Mouse (Mus musculus): Measurements from ENCODE around the gene Bach2. TPM values are rescaled to one million over a fixed set of nuclear protein-coding genes. Genes with fewer than 3 reads are reported as not detected.

Bach2 gene
- polyA plus RNA-seq, 1 experiment from 2014 or later = 2.4 TPM

DNA sequence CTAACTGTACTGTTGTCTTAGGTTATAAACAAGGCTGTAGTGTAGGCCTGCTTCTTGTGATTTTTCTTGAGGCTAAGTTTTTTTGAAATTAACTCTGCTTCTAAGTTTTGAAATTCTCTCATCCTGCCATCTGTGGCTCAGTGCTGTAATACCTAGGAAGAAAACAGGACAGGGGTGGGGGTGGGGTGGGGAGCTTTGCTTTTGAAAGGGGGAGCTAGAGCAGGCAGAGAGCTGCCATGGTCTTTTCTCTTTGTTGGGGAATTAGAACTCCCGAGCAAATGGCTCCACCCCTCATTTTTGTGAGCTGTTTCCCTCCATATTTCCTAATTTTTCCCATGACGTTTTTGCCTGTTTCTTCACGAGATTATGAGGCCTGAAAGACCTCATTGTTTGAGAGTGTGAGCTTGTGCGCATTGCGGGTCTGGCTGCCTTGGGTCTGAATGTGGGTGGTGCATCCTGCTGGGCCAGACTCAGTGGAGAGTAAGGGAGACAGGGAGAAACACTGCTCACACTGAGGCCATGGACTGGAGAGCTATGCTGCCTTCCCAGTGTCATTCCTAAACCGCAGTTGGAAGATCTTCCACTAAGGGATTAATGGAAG, 58.6 kb downstream of the Bach2 start:
- Histone ChIP-seq H3K4me1 (ENCODE audit: control insufficient read depth, insufficient read depth, low read length) (peaks cover 4% of the 10 kb centered on the region), H3K27me3 (replicated peaks; ENCODE audit: control insufficient read depth, insufficient read depth, low read length) (no peaks in the 10 kb centered on the region), H3K9ac (ENCODE audit: low read depth, low read length) (no peak overlapping the region), H3K4me3 (ENCODE audit: low read length) (no peak overlapping the region), H3K27ac (ENCODE audit: low read length) (no peak overlapping the region), H3K9me3 (ENCODE audit: control insufficient read depth, low read length) (no peaks in the 10 kb centered on the region), H3K36me3 (ENCODE audit: control insufficient read depth, insufficient read depth, low read length) (no peaks in the 10 kb centered on the region), H3K4me2 (ENCODE audit: low read depth, low read length) (no peak overlapping the region)
- no peak for ATAC-seq
- 34% methylated on average over 6 of the region's 6 CpGs for WGBS

DNA sequence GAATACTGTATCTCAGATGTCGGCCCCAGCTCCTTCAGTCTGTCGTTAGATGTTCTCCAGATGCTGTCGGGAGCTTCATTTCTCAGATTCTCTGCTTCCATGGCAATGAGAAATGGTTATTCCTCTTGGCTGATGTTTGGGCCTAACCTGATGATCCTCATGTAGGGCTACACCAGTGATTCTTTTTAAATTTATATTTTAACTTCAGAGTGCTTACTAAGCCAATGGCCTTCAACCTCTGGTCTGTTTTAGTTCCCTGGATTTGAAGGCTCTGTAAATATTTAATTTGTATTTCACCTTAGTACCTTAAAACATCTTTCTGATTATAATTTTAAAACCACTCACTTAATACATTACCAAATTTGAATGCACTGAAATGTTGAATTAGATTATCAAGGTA, 60.6 kb downstream of the Bach2 start:
- Histone ChIP-seq H3K4me2 (ENCODE audit: low read depth, low read length) (no peak overlapping the region), H3K4me1 (ENCODE audit: control insufficient read depth, insufficient read depth, low read length) (peaks cover 11% of the 10 kb centered on the region), H3K36me3 (ENCODE audit: control insufficient read depth, insufficient read depth, low read length) (no peaks in the 10 kb centered on the region), H3K4me3 (ENCODE audit: low read length) (no peak overlapping the region), H3K9ac (ENCODE audit: low read depth, low read length) (no peak overlapping the region), H3K27me3 (replicated peaks; ENCODE audit: control insufficient read depth, insufficient read depth, low read length) (no peaks in the 10 kb centered on the region), H3K9me3 (ENCODE audit: control insufficient read depth, low read length) (no peaks in the 10 kb centered on the region), H3K27ac (ENCODE audit: low read length) (no peak overlapping the region)
- WGBS = 60% methylated on average over 3 of the region's 3 CpGs
- no peak for ATAC-seq

DNA sequence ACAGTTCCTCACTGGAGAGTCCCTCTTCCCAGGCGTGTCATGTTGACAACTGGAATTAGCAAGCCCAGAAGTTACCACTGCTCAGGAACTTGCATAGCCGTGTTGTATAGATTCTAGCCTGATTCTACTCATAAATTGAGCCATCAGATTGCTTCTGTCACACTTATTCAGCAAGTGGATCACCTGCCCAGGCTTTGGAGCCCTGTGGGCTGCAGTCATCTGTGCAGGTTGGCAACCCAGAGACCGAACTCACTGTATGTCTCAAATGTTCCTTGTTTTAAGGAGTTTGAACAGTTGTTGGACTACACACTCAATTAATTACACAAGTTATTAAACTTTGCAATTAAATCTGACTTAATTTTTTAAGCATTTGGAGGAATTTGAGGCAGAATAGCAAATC, 61.4 kb downstream of the Bach2 start:
- ATAC-seq = no peak
- Histone ChIP-seq H3K4me3 (ENCODE audit: low read length) (no peak overlapping the region), H3K9me3 (ENCODE audit: control insufficient read depth, low read length) (no peaks in the 10 kb centered on the region), H3K27ac (ENCODE audit: low read length) (no peak overlapping the region), H3K4me2 (ENCODE audit: low read depth, low read length) (no peak overlapping the region), H3K27me3 (replicated peaks; ENCODE audit: control insufficient read depth, insufficient read depth, low read length) (no peaks in the 10 kb centered on the region), H3K36me3 (ENCODE audit: control insufficient read depth, insufficient read depth, low read length) (no peaks in the 10 kb centered on the region), H3K4me1 (ENCODE audit: control insufficient read depth, insufficient read depth, low read length) (peaks cover 14% of the 10 kb centered on the region), H3K9ac (ENCODE audit: low read depth, low read length) (no peak overlapping the region)
- 82% methylated on average over 3 of the region's 3 CpGs for WGBS

GRCm38 (mm10) chr4:32302668-32303067, 64.1 kb downstream of the Bach2 start:
- Histone ChIP-seq H3K36me3 (ENCODE audit: control insufficient read depth, insufficient read depth, low read length) (no peaks in the 10 kb centered on the region), H3K4me3 (ENCODE audit: low read length) (no peak overlapping the region), H3K9ac (ENCODE audit: low read depth, low read length) (no peak overlapping the region), H3K27me3 (replicated peaks; ENCODE audit: control insufficient read depth, insufficient read depth, low read length) (no peaks in the 10 kb centered on the region), H3K9me3 (ENCODE audit: control insufficient read depth, low read length) (no peaks in the 10 kb centered on the region), H3K27ac (ENCODE audit: low read length) (peak overlapping the region; percentile 72), H3K4me2 (ENCODE audit: low read depth, low read length) (no peak overlapping the region), H3K4me1 (ENCODE audit: control insufficient read depth, insufficient read depth, low read length) (peaks cover 31% of the 10 kb centered on the region)
- WGBS = 48% methylated on average over 5 of the region's 5 CpGs
- no peak for ATAC-seq

- WGBS = 30% methylated on average over 4 of the region's 4 CpGs
Observed at GRCm38 (mm10) chr4:32303076-32303475, 64.5 kb downstream of the Bach2 start.

GRCm38 (mm10) chr4:32303674-32304073, 65.1 kb downstream of the Bach2 start:
- Histone ChIP-seq H3K27me3 (replicated peaks; ENCODE audit: control insufficient read depth, insufficient read depth, low read length) (no peaks in the 10 kb centered on the region), H3K27ac (ENCODE audit: low read length) (peak overlapping the region; percentile 72), H3K4me2 (ENCODE audit: low read depth, low read length) (peak overlapping the region; percentile 32; the same call in 1 of the 2 replicates), H3K4me3 (ENCODE audit: low read length) (no peak overlapping the region), H3K4me1 (ENCODE audit: control insufficient read depth, insufficient read depth, low read length) (peaks cover 31% of the 10 kb centered on the region), H3K9me3 (ENCODE audit: control insufficient read depth, low read length) (no peaks in the 10 kb centered on the region), H3K36me3 (ENCODE audit: control insufficient read depth, insufficient read depth, low read length) (no peaks in the 10 kb centered on the region), H3K9ac (ENCODE audit: low read depth, low read length) (no peak overlapping the region)
- ATAC-seq = peak; percentile 71
- 7% methylated on average over 8 of the region's 8 CpGs for WGBS

More at GRCm38 (mm10) chr4:32303076-32303475, 64.5 kb downstream of the Bach2 start:
- Histone ChIP-seq H3K27ac (ENCODE audit: low read length) (peak overlapping the region; percentile 72), H3K9me3 (ENCODE audit: control insufficient read depth, low read length) (no peaks in the 10 kb centered on the region), H3K4me1 (ENCODE audit: control insufficient read depth, insufficient read depth, low read length) (peaks cover 31% of the 10 kb centered on the region), H3K4me3 (ENCODE audit: low read length) (no peak overlapping the region), H3K36me3 (ENCODE audit: control insufficient read depth, insufficient read depth, low read length) (no peaks in the 10 kb centered on the region), H3K27me3 (replicated peaks; ENCODE audit: control insufficient read depth, insufficient read depth, low read length) (no peaks in the 10 kb centered on the region), H3K9ac (ENCODE audit: low read depth, low read length) (no peak overlapping the region), H3K4me2 (ENCODE audit: low read depth, low read length) (peak overlapping the region; percentile 32; the same call in 1 of the 2 replicates)
- peak; percentile 69 for ATAC-seq

GRCm38 (mm10) chr4:32304221-32304703, 65.7 kb downstream of the Bach2 start:
- Histone ChIP-seq H3K36me3 (ENCODE audit: control insufficient read depth, insufficient read depth, low read length) (no peaks in the 10 kb centered on the region), H3K27ac (ENCODE audit: low read length) (peak overlapping the region; percentile 75), H3K27me3 (replicated peaks; ENCODE audit: control insufficient read depth, insufficient read depth, low read length) (no peaks in the 10 kb centered on the region), H3K4me1 (ENCODE audit: control insufficient read depth, insufficient read depth, low read length) (peaks cover 31% of the 10 kb centered on the region), H3K9ac (ENCODE audit: low read depth, low read length) (no peak overlapping the region), H3K4me2 (ENCODE audit: low read depth, low read length) (0 out of 2 replicates have a peak overlapping the region, but pooled peaks have one; percentile 22), H3K9me3 (ENCODE audit: control insufficient read depth, low read length) (no peaks in the 10 kb centered on the region), H3K4me3 (ENCODE audit: low read length) (no peak overlapping the region)
- WGBS = 13% methylated on average over 6 of the region's 6 CpGs
- ATAC-seq = peak; percentile 36

DNA sequence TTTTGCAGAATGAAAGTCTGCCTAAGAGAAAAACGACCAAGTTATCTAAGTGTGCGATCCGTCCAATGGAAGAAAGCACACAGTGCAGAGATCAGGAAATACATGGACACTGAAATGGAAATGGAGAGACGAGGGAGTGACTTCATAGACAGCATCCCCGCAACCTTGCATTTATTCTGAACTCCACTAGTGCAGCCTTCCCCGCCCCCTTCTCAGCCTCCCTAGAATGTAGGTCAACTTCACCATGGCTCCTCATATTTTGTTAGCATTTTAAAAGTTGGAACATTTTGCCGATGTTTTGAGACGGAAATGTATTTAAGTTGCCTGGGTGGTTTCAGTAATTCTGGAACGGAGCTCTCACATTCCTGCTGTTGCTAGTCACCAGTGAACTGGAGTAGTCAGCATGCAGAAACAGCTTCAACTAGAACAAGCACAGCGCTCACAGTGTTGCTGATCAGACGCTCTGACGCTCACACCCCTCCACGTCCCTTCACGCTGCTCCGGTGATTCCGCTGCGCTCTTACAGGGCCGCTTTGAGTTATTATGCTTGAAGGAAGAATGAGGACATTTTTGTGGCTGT, 66.5 kb downstream of the Bach2 start:
- ATAC-seq = no peak
- Histone ChIP-seq H3K4me3 (ENCODE audit: low read length) (no peak overlapping the region), H3K27ac (ENCODE audit: low read length) (0 out of 2 replicates have a peak overlapping the region, but pooled peaks have one; percentile 75), H3K4me1 (ENCODE audit: control insufficient read depth, insufficient read depth, low read length) (peaks cover 31% of the 10 kb centered on the region), H3K9me3 (ENCODE audit: control insufficient read depth, low read length) (no peaks in the 10 kb centered on the region), H3K4me2 (ENCODE audit: low read depth, low read length) (peak overlapping the region; percentile 22; the same call in 1 of the 2 replicates), H3K27me3 (replicated peaks; ENCODE audit: control insufficient read depth, insufficient read depth, low read length) (no peaks in the 10 kb centered on the region), H3K36me3 (ENCODE audit: control insufficient read depth, insufficient read depth, low read length) (no peaks in the 10 kb centered on the region), H3K9ac (ENCODE audit: low read depth, low read length) (no peak overlapping the region)
- WGBS = 44% methylated on average over 18 of the region's 18 CpGs

DNA sequence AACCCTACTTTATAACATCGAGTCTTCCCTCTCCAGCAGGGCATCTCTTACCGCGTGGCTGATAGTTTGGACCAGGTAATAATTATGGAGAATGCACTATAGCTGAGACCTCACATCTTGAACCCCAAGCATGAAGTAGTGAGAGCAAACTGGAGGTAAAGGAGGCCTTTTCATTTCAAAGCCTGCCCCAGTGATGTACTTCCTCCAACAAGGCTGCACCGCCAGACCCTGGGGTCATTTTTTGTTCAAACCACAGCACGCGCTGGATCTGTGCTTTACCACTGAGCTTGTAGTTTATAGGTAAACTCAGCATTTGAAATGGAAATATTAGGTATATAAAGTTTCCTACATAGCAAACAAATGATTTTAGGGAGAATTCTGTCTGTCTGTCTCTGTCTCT, 67.1 kb downstream of the Bach2 start:
- H3K9ac ChIP-seq (ENCODE audit: low read depth, low read length) = no peak overlapping the region

More for the DNA sequence above, 67.1 kb downstream of the Bach2 start:
- no peaks in the 10 kb centered on the region for H3K27me3 ChIP-seq (replicated peaks; ENCODE audit: control insufficient read depth, insufficient read depth, low read length)
- no peaks in the 10 kb centered on the region for H3K9me3 ChIP-seq (ENCODE audit: control insufficient read depth, low read length)
- H3K4me1 ChIP-seq (ENCODE audit: control insufficient read depth, insufficient read depth, low read length) = peaks cover 31% of the 10 kb centered on the region
- ATAC-seq = no peak
- H3K4me2 ChIP-seq (ENCODE audit: low read depth, low read length) = no peak overlapping the region
- no peaks in the 10 kb centered on the region for H3K36me3 ChIP-seq (ENCODE audit: control insufficient read depth, insufficient read depth, low read length)
- 72% methylated on average over 6 of the region's 6 CpGs for WGBS
- no peak overlapping the region for H3K4me3 ChIP-seq (ENCODE audit: low read length)
- 0 out of 2 replicates have a peak overlapping the region, but pooled peaks have one; percentile 14 for H3K27ac ChIP-seq (ENCODE audit: low read length)
